Mouse (Mus musculus) heart, adult 2 months (tissue): ENCODE measurements around the gene Mybphl.

Source experiments
- CTCF ChIP-seq: fragments of 200-600 bp; IDR thresholded peaks from 2 replicates; pipeline ENCODE4 v1.8.1; 2022; ENCODE audit warnings: antibody characterized with exemption, mild to moderate bottlenecking, moderate library complexity
- POLR2A ChIP-seq: fragments of 200-500 bp; IDR thresholded peaks from 2 replicates; pipeline ENCODE4 v1.6.1; 2011; ENCODE audit warnings: mild to moderate bottlenecking, low read depth, low read length, control low read depth; ENCODE audit not compliant: insufficient read depth

DNA sequence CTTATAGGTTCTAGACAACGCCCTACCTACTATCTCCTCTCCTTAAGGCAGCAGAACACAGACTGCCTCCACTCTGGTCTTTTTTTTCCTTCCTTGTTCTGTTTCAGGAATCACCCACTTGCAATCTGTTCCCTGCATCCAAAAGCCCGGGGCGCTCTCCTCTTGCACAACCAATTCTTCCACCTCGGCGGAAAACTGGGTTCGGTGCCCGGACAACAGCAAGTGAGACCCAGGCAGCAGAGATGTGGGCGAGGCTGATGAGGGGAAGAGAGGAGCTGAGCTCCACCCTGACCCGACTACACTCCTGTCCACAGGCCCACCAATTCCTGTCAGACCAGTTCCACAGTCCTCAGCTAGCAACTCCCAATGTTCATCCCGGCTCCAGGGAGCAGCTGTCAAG lies 21.5 kb downstream of the Mybphl start:
- no peak for TF ChIP-seq CTCF
- TF ChIP-seq POLR2A: no peak
